Mouse (Mus musculus): Measurements from ENCODE around the gene Rnf169. TPM values are rescaled to one million over a fixed set of nuclear protein-coding genes. Genes with fewer than 3 reads are reported as not detected.
"Not testable (repeated sequence)": the region's sequence is repeated elsewhere in the genome, so short reads cannot be mapped to it uniquely, and the experiment has no call there.

Rnf169 gene
- polyA plus RNA-seq, 1 experiment from 2014 or later = 7.4 TPM

DNA sequence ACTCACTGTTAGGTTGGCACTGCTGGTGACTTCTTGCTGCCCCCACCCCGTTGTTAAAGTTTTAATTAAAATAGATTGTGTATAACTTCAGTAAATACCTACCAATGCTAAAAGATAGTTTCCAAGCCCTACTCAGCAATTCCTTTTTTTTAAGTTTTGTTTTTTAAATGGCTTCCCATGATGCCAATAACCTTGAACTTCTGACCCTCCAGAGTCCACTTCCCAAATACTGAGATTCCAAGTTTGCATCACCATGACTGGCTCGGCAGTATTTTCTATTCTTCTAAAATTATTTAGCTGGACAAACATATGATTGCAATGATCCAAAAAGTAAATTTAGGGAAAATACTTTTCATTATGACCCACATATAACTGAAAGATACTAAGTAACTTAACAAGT, 2.2 kb downstream of the Rnf169 start:
- no peak for ATAC-seq (replicated peaks; ENCODE audit: insufficient number of reproducible peaks, low FRiP score, low TSS enrichment, low read depth)
- Histone ChIP-seq H3K4me1 (ENCODE audit: control insufficient read depth, insufficient read depth, low read length) (no peaks in the 10 kb centered on the region), H3K9ac (replicated peaks; ENCODE audit: low read length) (no peak overlapping the region), H3K4me2 (ENCODE audit: low read depth, low read length) (no peak overlapping the region), H3K27ac (replicated peaks; ENCODE audit: low read depth, low read length) (no peak overlapping the region), H3K9me3 (replicated peaks; ENCODE audit: control insufficient read depth, low read length) (no peaks in the 10 kb centered on the region), H3K36me3 (replicated peaks; ENCODE audit: control insufficient read depth, insufficient read depth, low read depth, low read length) (no peaks in the 10 kb centered on the region), H3K27me3 (ENCODE audit: control insufficient read depth, insufficient read depth, low read length) (no peaks in the 10 kb centered on the region), H3K4me3 (ENCODE audit: low read depth, low read length) (no peak overlapping the region)
- WGBS = 83% methylated on average over 2 of the region's 2 CpGs
- DNase-seq (ENCODE audit: low spot score) = no peak

DNA sequence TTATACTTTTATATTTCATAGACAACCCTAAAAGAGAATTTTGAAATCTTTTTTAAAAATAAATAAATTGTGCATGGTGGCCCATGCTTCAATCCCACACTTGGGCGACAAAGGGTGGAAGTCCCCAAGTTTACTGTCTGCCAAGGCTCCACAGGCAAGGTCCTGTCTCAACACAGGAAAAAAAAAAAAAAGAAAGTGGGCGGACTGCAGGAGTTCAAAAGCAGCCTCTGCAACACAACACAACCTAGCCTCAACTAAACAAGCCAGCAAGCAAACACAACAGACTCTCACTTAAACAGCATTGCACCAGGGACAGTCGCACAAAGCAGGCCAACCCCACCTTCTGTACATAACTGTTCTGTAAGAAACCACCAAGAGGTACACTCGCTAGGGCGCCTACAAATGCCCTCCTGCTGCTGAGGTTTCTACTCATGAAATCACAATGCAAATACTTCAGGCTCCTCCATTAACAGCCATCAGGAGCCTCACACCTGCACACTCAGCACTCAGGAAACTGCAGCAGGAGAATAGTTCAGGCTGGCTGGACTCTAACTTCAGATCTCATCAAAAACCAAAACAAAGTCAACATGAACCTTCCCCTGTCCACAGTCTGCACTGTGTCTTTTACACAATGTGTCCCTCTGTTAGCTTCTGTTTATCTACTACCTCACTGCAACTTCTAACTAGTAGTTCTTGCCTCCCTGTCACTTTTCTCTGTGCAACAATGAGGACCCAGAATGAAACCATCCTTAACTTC, 4.3 kb downstream of the Rnf169 start:
- Histone ChIP-seq H3K9ac (replicated peaks; ENCODE audit: low read length) (no peak overlapping the region), H3K27me3 (ENCODE audit: control insufficient read depth, insufficient read depth, low read length) (no peaks in the 10 kb centered on the region), H3K27ac (replicated peaks; ENCODE audit: low read depth, low read length) (no peak overlapping the region), H3K4me1 (ENCODE audit: control insufficient read depth, insufficient read depth, low read length) (no peaks in the 10 kb centered on the region), H3K36me3 (replicated peaks; ENCODE audit: control insufficient read depth, insufficient read depth, low read depth, low read length) (no peaks in the 10 kb centered on the region), H3K4me2 (ENCODE audit: low read depth, low read length) (no peak overlapping the region), H3K9me3 (replicated peaks; ENCODE audit: control insufficient read depth, low read length) (no peaks in the 10 kb centered on the region), H3K4me3 (ENCODE audit: low read depth, low read length) (no peak overlapping the region)
- no peak for DNase-seq (ENCODE audit: low spot score)
- no peak for ATAC-seq (replicated peaks; ENCODE audit: insufficient number of reproducible peaks, low FRiP score, low TSS enrichment, low read depth)
- 90% methylated on average over 5 of the region's 5 CpGs for WGBS

DNA sequence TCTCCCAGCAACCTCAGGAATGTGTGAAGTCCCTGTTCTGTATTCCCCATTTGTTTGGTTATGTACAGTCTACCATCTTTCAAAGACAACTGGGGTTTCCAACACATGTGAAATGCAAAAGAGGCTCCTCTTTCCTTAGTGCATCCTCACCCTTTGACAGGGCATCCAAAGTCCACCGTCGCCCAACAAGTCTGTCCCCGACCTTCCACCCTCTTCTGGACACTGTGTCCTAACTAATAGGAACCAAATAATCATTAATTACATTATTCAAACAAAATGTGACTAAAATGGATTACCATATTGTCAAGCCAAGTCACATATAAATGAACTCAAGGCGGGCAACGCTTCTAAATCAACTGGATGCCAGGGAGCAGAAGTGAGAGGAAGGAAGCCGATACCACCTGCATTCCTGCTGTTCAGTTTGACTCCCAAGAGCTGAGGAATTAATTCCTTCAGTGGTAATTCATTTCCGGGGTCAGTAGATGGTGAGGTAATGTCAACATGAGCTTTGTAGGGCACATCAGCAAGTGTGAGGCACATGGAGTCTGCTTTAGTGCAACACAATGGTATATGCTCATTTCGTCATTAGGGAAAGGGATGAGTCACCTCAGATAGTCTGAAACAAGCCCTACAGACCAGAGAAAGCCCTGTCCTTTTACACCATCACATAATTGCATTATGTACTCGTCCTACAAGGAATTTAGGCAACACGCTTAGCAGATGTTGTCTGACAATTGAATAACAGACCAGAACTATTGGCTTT, 5.9 kb downstream of the Rnf169 start:
- DNase-seq (ENCODE audit: low spot score) = no peak
- H3K4me2 ChIP-seq (ENCODE audit: low read depth, low read length) = no peak overlapping the region

DNA sequence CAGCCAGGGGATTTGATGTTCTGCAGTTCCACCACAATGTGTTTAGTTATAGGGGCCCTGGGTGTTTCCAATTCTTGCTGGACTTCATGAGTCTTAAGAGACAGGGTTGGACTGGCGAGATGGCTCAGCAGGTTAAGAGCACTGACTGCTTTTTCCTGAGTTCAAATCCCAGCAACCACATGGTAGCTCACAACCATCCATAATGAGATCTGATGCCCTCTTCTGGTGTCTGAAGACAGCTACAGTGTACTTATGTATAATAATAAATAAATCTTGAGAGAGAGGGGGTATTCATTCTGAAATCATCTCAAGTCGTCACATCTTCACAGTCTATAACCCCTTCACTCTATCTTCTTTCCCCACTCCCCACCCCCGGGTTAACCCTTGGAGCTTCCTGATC, 7.3 kb downstream of the Rnf169 start:
- H3K4me1 ChIP-seq (ENCODE audit: control insufficient read depth, insufficient read depth, low read length); H3K9me3 ChIP-seq (replicated peaks; ENCODE audit: control insufficient read depth, low read length); H3K27me3 ChIP-seq (ENCODE audit: control insufficient read depth, insufficient read depth, low read length); H3K4me2 ChIP-seq (ENCODE audit: low read depth, low read length); H3K36me3 ChIP-seq (replicated peaks; ENCODE audit: control insufficient read depth, insufficient read depth, low read depth, low read length); H3K9ac ChIP-seq (replicated peaks; ENCODE audit: low read length); H3K4me3 ChIP-seq (ENCODE audit: low read depth, low read length); H3K27ac ChIP-seq (replicated peaks; ENCODE audit: low read depth, low read length); DNase-seq (ENCODE audit: low spot score); ATAC-seq (replicated peaks; ENCODE audit: insufficient number of reproducible peaks, low FRiP score, low TSS enrichment, low read depth): not testable (repeated sequence)
- WGBS = 82% methylated on average over 3 of the region's 3 CpGs

More for the DNA sequence above, 5.9 kb downstream of the Rnf169 start:
- no peak for ATAC-seq (replicated peaks; ENCODE audit: insufficient number of reproducible peaks, low FRiP score, low TSS enrichment, low read depth)
- no peak overlapping the region for H3K27ac ChIP-seq (replicated peaks; ENCODE audit: low read depth, low read length)
- no peaks in the 10 kb centered on the region for H3K36me3 ChIP-seq (replicated peaks; ENCODE audit: control insufficient read depth, insufficient read depth, low read depth, low read length)
- WGBS = 84% methylated on average over 10 of the region's 10 CpGs
- H3K27me3 ChIP-seq (ENCODE audit: control insufficient read depth, insufficient read depth, low read length) = no peaks in the 10 kb centered on the region
- H3K9ac ChIP-seq (replicated peaks; ENCODE audit: low read length) = no peak overlapping the region
- H3K9me3 ChIP-seq (replicated peaks; ENCODE audit: control insufficient read depth, low read length) = no peaks in the 10 kb centered on the region
- no peaks in the 10 kb centered on the region for H3K4me1 ChIP-seq (ENCODE audit: control insufficient read depth, insufficient read depth, low read length)
- no peak overlapping the region for H3K4me3 ChIP-seq (ENCODE audit: low read depth, low read length)

DNA sequence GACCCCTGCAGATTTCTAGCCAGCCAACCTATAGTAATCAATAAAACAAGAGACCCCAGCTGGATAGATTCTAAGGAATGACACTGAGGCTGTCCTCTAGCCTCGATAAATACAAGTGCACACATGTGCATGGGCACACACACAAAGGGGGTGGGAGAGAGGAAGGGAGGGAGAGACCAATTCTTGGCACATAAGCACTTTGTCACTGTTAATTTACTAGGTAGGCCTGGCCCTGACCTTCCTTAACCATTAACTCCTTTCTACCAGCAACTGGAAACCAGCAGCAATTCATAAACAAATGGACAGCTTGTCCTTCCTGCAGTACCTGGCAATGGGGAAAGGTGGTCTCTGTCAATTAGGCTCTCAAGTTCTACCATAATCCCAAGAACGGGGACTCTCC, 8.3 kb downstream of the Rnf169 start:
- DNase-seq (ENCODE audit: low spot score) (no peak), ATAC-seq (replicated peaks; ENCODE audit: insufficient number of reproducible peaks, low FRiP score, low TSS enrichment, low read depth) (no peak)
- Histone ChIP-seq H3K4me1 (ENCODE audit: control insufficient read depth, insufficient read depth, low read length) (no peaks in the 10 kb centered on the region), H3K9ac (replicated peaks; ENCODE audit: low read length) (no peak overlapping the region), H3K4me2 (ENCODE audit: low read depth, low read length) (no peak overlapping the region), H3K27me3 (ENCODE audit: control insufficient read depth, insufficient read depth, low read length) (no peaks in the 10 kb centered on the region), H3K27ac (replicated peaks; ENCODE audit: low read depth, low read length) (no peak overlapping the region), H3K36me3 (replicated peaks; ENCODE audit: control insufficient read depth, insufficient read depth, low read depth, low read length) (no peaks in the 10 kb centered on the region), H3K4me3 (ENCODE audit: low read depth, low read length) (no peak overlapping the region), H3K9me3 (replicated peaks; ENCODE audit: control insufficient read depth, low read length) (no peaks in the 10 kb centered on the region)
- WGBS = 80% methylated on average over 2 of the region's 2 CpGs

DNA sequence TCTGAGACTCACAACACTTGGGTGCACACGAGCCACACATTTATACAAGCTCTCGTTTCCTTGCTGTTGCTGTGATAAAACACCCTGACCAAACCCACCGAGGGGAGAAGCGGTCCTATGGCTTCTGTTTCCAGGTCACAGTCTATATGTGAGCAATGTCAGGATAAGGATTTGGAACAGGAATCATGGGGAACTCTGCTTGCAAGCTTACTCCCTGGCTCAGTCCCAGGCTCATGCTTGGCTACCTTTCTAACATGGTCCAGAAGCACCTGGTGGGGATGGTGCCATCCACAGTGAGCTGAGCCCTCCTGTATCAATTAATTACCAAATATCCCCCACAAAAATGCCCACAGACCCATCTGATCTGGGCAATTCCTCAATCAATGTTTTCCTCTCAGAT, 11.1 kb downstream of the Rnf169 start:
- Histone ChIP-seq H3K36me3 (replicated peaks; ENCODE audit: control insufficient read depth, insufficient read depth, low read depth, low read length) (no peaks in the 10 kb centered on the region), H3K9me3 (replicated peaks; ENCODE audit: control insufficient read depth, low read length) (no peaks in the 10 kb centered on the region), H3K27me3 (ENCODE audit: control insufficient read depth, insufficient read depth, low read length) (no peaks in the 10 kb centered on the region), H3K4me2 (ENCODE audit: low read depth, low read length) (no peak overlapping the region), H3K4me3 (ENCODE audit: low read depth, low read length) (no peak overlapping the region), H3K4me1 (ENCODE audit: control insufficient read depth, insufficient read depth, low read length) (peaks cover 2% of the 10 kb centered on the region; the same call in 1 of the 2 replicates), H3K27ac (replicated peaks; ENCODE audit: low read depth, low read length) (no peak overlapping the region), H3K9ac (replicated peaks; ENCODE audit: low read length) (no peak overlapping the region)
- WGBS = 89% methylated on average over 4 of the region's 4 CpGs
- no peak for ATAC-seq (replicated peaks; ENCODE audit: insufficient number of reproducible peaks, low FRiP score, low TSS enrichment, low read depth)
- DNase-seq (ENCODE audit: low spot score) = no peak

DNA sequence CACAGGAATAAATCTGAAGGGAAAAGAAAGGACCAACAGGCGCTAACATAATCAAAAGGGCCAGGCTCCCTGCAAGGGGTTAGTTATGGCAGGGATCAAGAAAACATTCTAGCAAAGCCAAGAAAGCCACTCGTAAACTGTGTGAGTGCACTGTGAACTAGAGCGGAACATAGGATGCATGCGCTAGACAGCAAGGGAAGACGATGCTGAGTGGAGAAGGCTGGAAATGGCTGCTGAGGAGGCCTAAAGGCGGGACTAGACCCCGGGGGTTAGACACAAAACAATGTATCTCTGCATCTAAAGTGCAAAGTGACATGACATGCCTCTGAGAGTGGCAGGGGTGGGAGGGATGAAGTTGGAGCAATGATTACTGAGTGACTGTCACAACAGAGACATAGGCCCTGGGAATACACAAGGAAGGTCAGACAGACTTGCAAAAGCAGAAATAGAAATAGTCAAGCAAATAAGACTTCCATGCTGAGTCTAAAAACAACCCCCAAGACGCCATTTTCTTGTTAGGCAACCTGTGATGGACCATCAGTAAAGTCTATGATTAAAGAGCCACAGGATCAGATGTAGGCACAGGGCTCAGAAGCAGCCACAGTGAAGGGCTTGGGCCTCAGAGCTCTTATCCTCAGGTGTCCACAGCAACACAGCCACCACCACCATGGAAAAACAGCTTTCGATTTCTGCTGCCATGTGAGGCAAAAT, 14.1 kb downstream of the Rnf169 start:
- H3K36me3 ChIP-seq (replicated peaks; ENCODE audit: control insufficient read depth, insufficient read depth, low read depth, low read length) = no peaks in the 10 kb centered on the region
- ATAC-seq (replicated peaks; ENCODE audit: insufficient number of reproducible peaks, low FRiP score, low TSS enrichment, low read depth) = no peak
- H3K9me3 ChIP-seq (replicated peaks; ENCODE audit: control insufficient read depth, low read length) = no peaks in the 10 kb centered on the region
- no peak overlapping the region for H3K4me2 ChIP-seq (ENCODE audit: low read depth, low read length)
- H3K4me1 ChIP-seq (ENCODE audit: control insufficient read depth, insufficient read depth, low read length) = peaks cover 2% of the 10 kb centered on the region; the same call in 1 of the 2 replicates
- 0 out of 2 replicates have a peak overlapping the region, but pooled peaks have one; percentile 8 for H3K27ac ChIP-seq (replicated peaks; ENCODE audit: low read depth, low read length)
- WGBS = 59% methylated on average over 9 of the region's 9 CpGs
- H3K9ac ChIP-seq (replicated peaks; ENCODE audit: low read length) = no peak overlapping the region
- no peak overlapping the region for H3K4me3 ChIP-seq (ENCODE audit: low read depth, low read length)
- DNase-seq (ENCODE audit: low spot score) = no peak
- no peaks in the 10 kb centered on the region for H3K27me3 ChIP-seq (ENCODE audit: control insufficient read depth, insufficient read depth, low read length)

Data from embryonic facial prominence, embryonic 11.5 days (tissue).